Mouse (Mus musculus): ENCODE measurements at regions not wholly inside any gene's neighbourhood (a gene's known extent, or its start where the extent isn't known, plus 50 kb on each side); places are given as distances from the start of the nearest gene placed in this dataset.

DNA sequence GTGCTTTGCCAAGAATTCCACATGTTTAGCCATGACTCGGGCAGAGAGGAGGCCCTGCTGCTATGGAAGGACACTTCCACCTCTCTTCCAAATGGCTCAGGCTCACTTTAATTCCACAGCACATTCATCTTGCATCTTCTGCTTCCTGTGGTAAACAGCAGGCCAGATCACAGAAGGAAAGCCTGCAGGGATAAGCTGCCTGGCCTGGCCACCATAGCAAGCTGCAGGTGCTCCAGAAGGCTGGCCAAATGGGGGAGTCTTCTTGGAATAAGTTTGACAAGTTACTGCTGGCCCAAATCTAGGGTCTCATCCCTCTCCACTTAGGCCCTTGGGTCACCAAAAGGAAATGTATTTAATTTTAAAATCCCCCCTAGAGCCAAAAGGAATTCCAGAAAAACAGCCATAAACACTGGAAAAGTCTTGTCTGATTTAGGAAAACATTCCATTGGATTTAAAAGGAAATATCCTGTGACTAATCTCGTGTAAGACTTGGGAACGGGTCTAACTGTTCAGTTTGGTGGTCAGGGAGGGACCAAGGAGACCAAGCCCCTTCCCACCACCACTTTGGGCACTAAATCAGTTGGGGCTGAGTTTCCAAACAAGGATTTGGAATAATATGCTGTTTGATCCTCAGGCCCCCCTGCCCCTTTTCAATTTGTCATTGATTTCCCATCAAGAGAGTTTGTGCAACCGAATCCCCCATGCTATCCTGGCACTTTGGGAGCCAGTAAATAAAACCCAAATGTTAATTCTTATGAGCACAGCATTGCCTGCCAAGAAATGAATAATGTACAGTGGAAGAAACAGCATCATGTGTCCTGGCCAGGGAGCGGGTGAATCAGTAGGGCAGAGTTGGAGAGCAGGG, 117.6 kb upstream of the Habp2 start:
- no peak for ATAC-seq
- Histone ChIP-seq H3K9me3 (replicated peaks) (no peaks in the 10 kb centered on the region), H3K4me3 (no peak overlapping the region), H3K9ac (no peak overlapping the region), H3K4me2 (no peak overlapping the region), H3K4me1 (peaks cover 11% of the 10 kb centered on the region), H3K36me3 (no peaks in the 10 kb centered on the region), H3K27me3 (replicated peaks) (no peaks in the 10 kb centered on the region), H3K27ac (no peak overlapping the region)
- 59% methylated on average over 5 of the region's 5 CpGs for WGBS (ENCODE audit: insufficient replicate concordance)

DNA sequence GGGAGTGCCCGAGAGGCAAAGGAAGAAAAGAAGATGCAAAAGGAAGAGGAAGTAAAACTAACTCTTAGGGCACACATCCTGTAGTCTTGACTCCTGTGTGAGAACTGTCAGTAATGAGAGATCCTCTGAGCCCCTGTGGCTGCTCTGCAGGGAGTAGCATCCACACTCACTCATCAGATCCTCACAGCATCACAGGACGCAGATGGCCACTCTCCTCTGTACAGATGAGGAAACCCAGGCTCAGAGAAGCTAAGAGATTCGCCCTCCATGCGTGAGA, 117.0 kb upstream of the Habp2 start:
- H3K4me3 ChIP-seq: no peak overlapping the region
- WGBS (ENCODE audit: insufficient replicate concordance): 61% methylated on average over 4 of the region's 4 CpGs
- no peak overlapping the region for H3K27ac ChIP-seq
- no peak overlapping the region for H3K9ac ChIP-seq
- H3K36me3 ChIP-seq: no peaks in the 10 kb centered on the region
- H3K27me3 ChIP-seq (replicated peaks): no peaks in the 10 kb centered on the region
- no peaks in the 10 kb centered on the region for H3K9me3 ChIP-seq (replicated peaks)
- H3K4me1 ChIP-seq: peaks cover 11% of the 10 kb centered on the region
- ATAC-seq: no peak
- no peak overlapping the region for H3K4me2 ChIP-seq

DNA sequence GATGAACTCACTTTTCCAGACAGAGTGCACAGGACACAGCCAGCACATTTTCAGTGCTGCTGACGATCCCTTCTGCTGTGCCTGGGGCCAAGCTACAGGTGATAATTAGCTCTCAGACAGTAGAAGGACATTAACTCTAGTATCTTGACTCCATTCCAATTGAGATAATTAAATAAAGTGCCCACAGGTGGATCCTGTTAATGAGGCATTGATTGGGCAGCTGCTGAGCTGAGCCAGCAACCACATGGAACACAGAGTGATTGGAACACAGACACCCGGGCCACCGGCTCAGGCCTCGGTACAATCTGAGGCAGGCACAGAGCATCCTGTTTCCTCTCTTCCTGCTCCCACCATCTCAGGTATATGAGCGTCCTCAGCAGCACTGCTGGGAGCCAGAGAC, 114.5 kb upstream of the Habp2 start:
- 33% methylated on average over 5 of the region's 5 CpGs for WGBS (ENCODE audit: insufficient replicate concordance)
- no peak overlapping the region for H3K4me3 ChIP-seq
- no peak overlapping the region for H3K27ac ChIP-seq
- H3K4me1 ChIP-seq: peaks cover 11% of the 10 kb centered on the region
- no peak overlapping the region for H3K9ac ChIP-seq
- H3K4me2 ChIP-seq: no peak overlapping the region
- ATAC-seq: no peak
- no peaks in the 10 kb centered on the region for H3K36me3 ChIP-seq
- no peaks in the 10 kb centered on the region for H3K27me3 ChIP-seq (replicated peaks)
- no peaks in the 10 kb centered on the region for H3K9me3 ChIP-seq (replicated peaks)

DNA sequence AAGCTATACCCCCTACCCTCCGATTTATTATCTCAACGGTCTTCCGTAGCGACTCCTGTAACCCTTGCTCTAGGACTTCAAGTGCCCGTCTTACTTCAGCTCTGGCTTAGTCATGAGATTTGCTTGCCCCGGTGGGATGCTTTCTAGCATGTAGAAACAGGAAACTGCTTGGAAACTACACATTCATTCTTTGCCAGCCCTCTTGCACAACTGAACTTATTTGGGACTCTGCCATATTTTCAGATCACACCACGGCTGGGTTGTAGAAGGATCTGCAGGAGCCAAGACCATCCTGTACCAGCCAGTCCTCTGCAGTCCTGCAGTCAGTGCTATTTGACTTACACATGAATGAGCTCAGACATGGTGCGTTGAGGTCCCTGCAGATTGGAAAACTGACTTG, 110.9 kb upstream of the Habp2 start:
- H3K4me2 ChIP-seq: no peak overlapping the region
- no peak overlapping the region for H3K4me3 ChIP-seq
- 0 out of 2 replicates have a peak, but pooled peaks cover 6% of the 10 kb centered on the region for H3K27me3 ChIP-seq (replicated peaks)
- no peak for ATAC-seq
- H3K9ac ChIP-seq: no peak overlapping the region
- H3K36me3 ChIP-seq: no peaks in the 10 kb centered on the region
- 77% methylated on average over 8 of the region's 8 CpGs for WGBS (ENCODE audit: insufficient replicate concordance)
- H3K4me1 ChIP-seq: peaks cover 11% of the 10 kb centered on the region
- no peaks in the 10 kb centered on the region for H3K9me3 ChIP-seq (replicated peaks)
- no peak overlapping the region for H3K27ac ChIP-seq

DNA sequence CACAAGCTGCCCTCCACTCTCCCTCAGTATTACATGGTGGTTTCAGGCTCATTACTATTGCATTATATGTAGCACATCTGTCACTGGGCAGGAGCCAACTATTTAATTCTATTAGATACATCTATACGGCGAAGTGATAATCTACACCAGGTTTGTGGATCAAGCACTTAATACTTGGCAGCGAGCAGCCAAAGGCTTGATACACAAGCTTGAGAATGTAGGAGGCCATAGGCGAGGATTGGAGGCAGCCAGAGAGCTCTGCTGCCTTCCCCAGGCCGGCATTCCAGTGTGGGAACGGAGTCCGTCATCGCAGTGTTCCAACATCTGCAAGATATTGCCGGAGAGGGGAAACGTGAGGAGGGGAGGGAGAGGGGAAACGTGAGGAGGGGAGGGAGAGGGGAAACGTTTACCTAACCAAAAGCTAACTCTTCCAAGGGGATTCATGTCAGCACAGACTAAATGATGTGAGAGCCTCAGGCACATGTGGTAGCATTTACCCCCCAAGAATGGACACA, 109.6 kb upstream of the Habp2 start:
- H3K9ac ChIP-seq: no peak overlapping the region
- H3K4me2 ChIP-seq: no peak overlapping the region
- H3K27me3 ChIP-seq (replicated peaks): 0 out of 2 replicates have a peak, but pooled peaks cover 6% of the 10 kb centered on the region
- H3K4me3 ChIP-seq: no peak overlapping the region
- WGBS (ENCODE audit: insufficient replicate concordance): 57% methylated on average over 12 of the region's 12 CpGs
- H3K4me1 ChIP-seq: peaks cover 11% of the 10 kb centered on the region
- no peaks in the 10 kb centered on the region for H3K9me3 ChIP-seq (replicated peaks)
- no peak for ATAC-seq
- H3K27ac ChIP-seq: no peak overlapping the region
- H3K36me3 ChIP-seq: no peaks in the 10 kb centered on the region

DNA sequence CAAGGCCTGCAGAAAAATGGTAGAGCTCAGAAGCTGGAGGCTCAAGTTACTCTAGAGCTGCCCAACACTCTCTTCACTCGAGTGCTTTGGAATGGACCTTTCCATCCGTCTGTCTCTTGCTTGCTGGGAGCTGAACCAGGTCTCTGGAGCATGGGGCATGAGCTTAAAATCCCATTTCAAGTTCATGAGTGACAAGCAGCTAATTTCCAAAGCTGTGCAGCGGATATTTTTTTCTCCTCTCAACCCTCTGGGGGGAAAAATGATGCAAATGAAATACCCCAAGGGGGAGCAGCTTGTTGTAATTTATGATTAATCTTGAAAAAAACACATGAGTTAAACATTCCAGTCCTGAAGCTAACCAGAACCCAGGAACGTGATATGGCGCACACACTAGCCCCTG, 101.2 kb upstream of the Habp2 start:
- H3K36me3 ChIP-seq: no peaks in the 10 kb centered on the region
- 70% methylated on average over 5 of the region's 5 CpGs for WGBS (ENCODE audit: insufficient replicate concordance)
- H3K27me3 ChIP-seq (replicated peaks): no peaks in the 10 kb centered on the region
- no peaks in the 10 kb centered on the region; the same call in 1 of the 2 replicates for H3K9me3 ChIP-seq (replicated peaks)
- no peak overlapping the region for H3K27ac ChIP-seq
- H3K4me1 ChIP-seq: peaks cover 22% of the 10 kb centered on the region
- H3K9ac ChIP-seq: no peak overlapping the region
- H3K4me3 ChIP-seq: no peak overlapping the region
- no peak for ATAC-seq
- no peak overlapping the region for H3K4me2 ChIP-seq

DNA sequence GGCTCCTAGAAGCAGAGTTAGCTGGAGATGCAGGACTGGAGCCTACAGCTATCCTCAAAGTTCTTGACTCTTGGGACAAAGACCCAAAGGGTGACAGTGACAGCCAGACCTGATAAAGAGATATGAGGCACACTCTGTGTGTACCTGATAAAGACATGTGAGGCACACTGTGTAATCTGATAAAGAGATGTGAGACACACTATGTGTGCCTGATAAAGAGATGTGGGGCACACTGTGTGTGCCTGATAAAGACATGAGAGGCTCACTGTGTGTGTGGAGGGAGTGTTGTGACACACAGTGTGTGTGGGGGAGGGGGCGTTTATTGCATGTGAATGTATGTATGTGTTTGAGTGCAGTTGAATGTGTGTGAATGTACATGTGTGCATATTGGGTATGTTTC, 97.8 kb upstream of the Habp2 start:
- H3K4me1 ChIP-seq: peaks cover 22% of the 10 kb centered on the region
- no peak overlapping the region for H3K9ac ChIP-seq
- H3K4me2 ChIP-seq: peak overlapping the region; percentile 15
- H3K4me3 ChIP-seq: no peak overlapping the region
- peak overlapping the region; percentile 31; the same call in 1 of the 2 replicates for H3K27ac ChIP-seq
- no peaks in the 10 kb centered on the region for H3K36me3 ChIP-seq
- WGBS (ENCODE audit: insufficient replicate concordance): 52% methylated on average over 1 of the region's 1 CpGs
- peak; percentile 94 for ATAC-seq
- no peaks in the 10 kb centered on the region; the same call in 1 of the 2 replicates for H3K27me3 ChIP-seq (replicated peaks)
- no peaks in the 10 kb centered on the region for H3K9me3 ChIP-seq (replicated peaks)

DNA sequence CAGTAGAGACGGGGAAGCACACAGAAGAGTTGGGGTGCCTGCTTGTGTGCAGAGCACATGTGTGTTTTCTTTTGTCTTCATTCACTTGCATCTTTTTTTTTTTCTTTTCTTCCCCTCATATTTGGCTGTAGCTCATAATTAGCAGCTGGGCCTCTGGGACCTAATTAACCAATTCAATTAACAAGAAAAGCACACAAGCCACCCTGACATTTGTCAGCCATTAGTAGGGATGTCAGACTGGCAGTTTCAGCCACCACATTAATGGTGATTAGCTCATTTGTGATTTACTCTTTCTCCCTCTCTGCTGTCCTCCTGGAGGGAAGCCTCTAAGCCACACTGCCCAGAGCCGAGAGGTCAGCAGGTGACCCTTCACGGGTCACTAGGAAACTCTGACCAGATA, 96.7 kb upstream of the Habp2 start:
- H3K27ac ChIP-seq: no peak overlapping the region
- no peaks in the 10 kb centered on the region; the same call in 1 of the 2 replicates for H3K27me3 ChIP-seq (replicated peaks)
- no peaks in the 10 kb centered on the region for H3K9me3 ChIP-seq (replicated peaks)
- H3K4me2 ChIP-seq: no peak overlapping the region
- H3K9ac ChIP-seq: no peak overlapping the region
- 63% methylated on average over 3 of the region's 3 CpGs for WGBS (ENCODE audit: insufficient replicate concordance)
- H3K36me3 ChIP-seq: no peaks in the 10 kb centered on the region
- no peak for ATAC-seq
- peaks cover 22% of the 10 kb centered on the region for H3K4me1 ChIP-seq
- H3K4me3 ChIP-seq: no peak overlapping the region

DNA sequence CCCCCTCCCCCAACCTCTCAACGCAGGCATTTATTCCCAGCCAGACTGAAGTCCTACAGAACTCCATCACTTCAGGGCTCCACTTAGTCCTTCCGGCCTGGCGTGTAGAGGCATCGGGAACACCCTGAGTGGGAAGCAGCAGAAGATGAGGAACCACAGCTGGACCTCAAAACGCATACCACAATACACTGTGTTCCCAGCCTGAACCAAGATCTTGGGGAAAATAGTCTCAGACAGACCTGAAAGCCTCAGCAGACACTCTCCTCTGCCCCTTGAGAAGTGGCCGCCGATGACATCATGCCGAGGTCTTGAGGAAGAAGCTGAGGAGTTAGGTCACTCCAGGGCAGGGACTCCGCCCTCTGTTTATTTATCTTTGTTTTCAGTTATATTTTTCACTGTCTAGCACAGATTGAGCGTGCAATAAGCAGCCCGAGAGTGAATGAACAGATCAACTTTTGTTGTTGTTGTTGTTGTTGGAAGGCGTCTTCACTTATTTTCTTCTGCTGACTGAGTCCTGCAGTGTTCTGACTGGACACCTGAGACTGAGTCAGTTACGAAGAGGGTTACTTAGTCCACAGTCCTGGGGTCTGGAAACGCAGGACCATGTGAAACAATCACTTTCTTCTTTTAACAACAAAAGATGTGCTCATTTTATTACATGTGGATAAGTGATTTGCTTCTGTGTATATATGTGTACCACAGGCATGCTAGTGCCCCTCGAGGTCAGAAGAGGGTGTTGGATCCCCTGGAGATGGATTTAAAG, 88.3 kb upstream of the Habp2 start:
- no peak overlapping the region for H3K27ac ChIP-seq
- H3K9me3 ChIP-seq (replicated peaks): no peaks in the 10 kb centered on the region
- no peak for ATAC-seq
- H3K4me3 ChIP-seq: no peak overlapping the region
- H3K36me3 ChIP-seq: no peaks in the 10 kb centered on the region
- H3K27me3 ChIP-seq (replicated peaks): 0 out of 2 replicates have a peak, but pooled peaks cover 7% of the 10 kb centered on the region
- 73% methylated on average over 15 of the region's 15 CpGs for WGBS (ENCODE audit: insufficient replicate concordance)
- H3K9ac ChIP-seq: no peak overlapping the region
- H3K4me2 ChIP-seq: no peak overlapping the region
- H3K4me1 ChIP-seq: no peaks in the 10 kb centered on the region

DNA sequence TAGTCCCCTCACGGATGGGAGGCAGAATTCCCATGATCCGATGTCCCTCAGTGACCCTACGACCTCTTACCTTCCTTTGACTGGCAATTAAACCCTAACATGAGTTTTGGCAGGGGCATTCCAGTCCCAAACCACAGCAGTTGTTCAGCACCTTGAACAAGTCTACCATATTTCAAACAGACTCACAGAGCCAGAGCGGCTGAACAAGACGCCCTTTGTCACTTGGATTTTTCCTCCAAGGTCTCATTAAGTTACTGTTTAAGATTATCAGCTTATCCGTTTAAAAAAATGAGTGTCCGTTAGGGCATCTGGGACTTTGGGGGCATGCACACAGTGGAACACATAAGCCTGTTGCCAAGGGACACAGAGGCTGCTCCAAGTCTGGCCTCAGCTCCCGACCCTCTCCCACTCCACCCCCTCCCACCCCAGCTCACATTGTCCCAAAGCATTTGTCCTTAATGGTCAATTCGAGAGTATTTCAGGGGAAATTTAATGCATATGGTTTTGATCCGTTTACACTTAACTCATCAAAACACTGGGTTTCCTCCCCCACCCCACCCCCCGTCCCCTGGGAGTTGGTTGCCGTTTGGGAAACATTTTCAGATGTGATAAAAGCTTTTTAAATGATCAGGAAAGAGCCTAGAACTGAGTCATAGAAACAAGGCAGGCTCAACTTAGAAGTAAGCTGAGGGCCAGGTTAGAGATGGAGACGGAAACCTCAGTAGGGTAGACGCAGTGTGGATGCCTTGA, 87.4 kb upstream of the Habp2 start:
- 61% methylated on average over 14 of the region's 14 CpGs for WGBS (ENCODE audit: insufficient replicate concordance)
- Histone ChIP-seq H3K36me3 (no peaks in the 10 kb centered on the region), H3K9me3 (replicated peaks) (no peaks in the 10 kb centered on the region), H3K27me3 (replicated peaks) (0 out of 2 replicates have a peak, but pooled peaks cover 7% of the 10 kb centered on the region), H3K4me3 (no peak overlapping the region), H3K4me2 (no peak overlapping the region), H3K9ac (no peak overlapping the region), H3K4me1 (no peaks in the 10 kb centered on the region), H3K27ac (no peak overlapping the region)
- no peak for ATAC-seq

DNA sequence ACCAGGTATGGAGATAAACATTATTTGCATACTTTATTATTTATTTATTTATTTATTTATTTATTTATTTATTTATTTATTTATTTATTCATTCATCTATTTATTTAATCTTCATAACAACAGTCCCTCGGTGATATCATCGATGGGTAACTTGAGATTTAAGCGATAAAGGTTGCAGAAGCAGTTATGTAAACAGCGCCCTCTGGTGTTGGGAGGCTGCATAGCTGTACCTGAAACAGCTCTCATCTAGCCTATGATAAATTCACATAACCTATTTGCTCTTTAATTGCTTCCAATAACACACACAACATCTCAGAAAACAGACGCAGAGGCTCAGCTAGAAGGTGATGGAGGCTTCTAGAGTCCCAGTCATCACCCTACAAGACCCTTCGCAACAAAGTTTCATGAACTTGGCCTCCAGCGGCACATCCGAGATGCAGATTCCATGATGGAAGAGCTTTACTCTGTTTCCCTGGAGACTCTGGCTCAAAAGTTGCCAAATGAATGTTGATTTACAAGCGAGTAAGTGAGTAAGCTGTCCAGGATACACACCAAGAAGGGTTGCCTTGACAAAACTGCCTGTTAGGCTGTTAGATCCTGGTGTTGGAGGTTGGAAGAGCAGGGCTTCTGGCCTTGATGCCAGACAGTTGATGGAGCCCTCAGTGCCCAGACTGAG, 85.8 kb upstream of the Habp2 start:
- no peak for ATAC-seq
- no peak overlapping the region for H3K4me2 ChIP-seq
- WGBS (ENCODE audit: insufficient replicate concordance): 59% methylated on average over 9 of the region's 9 CpGs

More for the DNA sequence above, 85.8 kb upstream of the Habp2 start:
- Histone ChIP-seq H3K4me1 (no peaks in the 10 kb centered on the region), H3K4me3 (no peak overlapping the region), H3K9me3 (replicated peaks) (no peaks in the 10 kb centered on the region), H3K27me3 (replicated peaks) (0 out of 2 replicates have a peak, but pooled peaks cover 7% of the 10 kb centered on the region), H3K36me3 (no peaks in the 10 kb centered on the region), H3K9ac (no peak overlapping the region), H3K27ac (no peak overlapping the region)

Measured in liver, embryonic 12.5 days (tissue).